Mouse (Mus musculus) heart, embryonic 11.5 days (tissue): ENCODE measurements at regions not wholly inside any gene's neighbourhood (a gene's known extent, or its start where the extent isn't known, plus 50 kb on each side); places are given as distances from the start of the nearest gene placed in this dataset.

ENCODE experiments used
- ATAC-seq: fragments of 200-750 bp; cut with Nextera tagmentation; replicated peaks from 2 replicates; pipeline ENCODE4 v1.8.0; 2017; ENCODE audit warnings: moderate library complexity; ENCODE audit not compliant: insufficient number of reproducible peaks, low FRiP score, low TSS enrichment
- H3K27ac ChIP-seq: fragments of 300-500 bp; sonication (generic); 2 replicates; pipeline ENCODE4 v1.5.1; 2014; ENCODE audit warnings: mild to moderate bottlenecking, low read depth, low read length
- H3K27me3 ChIP-seq: fragments of 300-500 bp; sonication (generic); 2 replicates; pipeline ENCODE4 v1.6.1; 2014; ENCODE audit warnings: mild to moderate bottlenecking, low read length, mixed read lengths; ENCODE audit not compliant: control insufficient read depth, insufficient read depth
- H3K36me3 ChIP-seq: fragments of 300-500 bp; sonication (generic); 2 replicates; pipeline ENCODE4 v1.6.1; 2014; ENCODE audit warnings: mild to moderate bottlenecking, low read length, moderate library complexity, mixed read lengths; ENCODE audit not compliant: control insufficient read depth, insufficient read depth
- H3K4me1 ChIP-seq: fragments of 300-500 bp; sonication (generic); 2 replicates; pipeline ENCODE4 v1.6.1; 2014; ENCODE audit warnings: low read length; ENCODE audit not compliant: control insufficient read depth, insufficient read depth
- H3K4me2 ChIP-seq: fragments of 300-500 bp; sonication (generic); 2 replicates; pipeline ENCODE4 v1.6.1; 2014; ENCODE audit warnings: mild to moderate bottlenecking, moderate library complexity
- H3K4me3 ChIP-seq: fragments of 300-500 bp; sonication (generic); 2 replicates; pipeline ENCODE4 v1.5.1; 2014; ENCODE audit warnings: low read depth, low read length
- H3K9ac ChIP-seq: fragments of 300-500 bp; sonication (generic); 2 replicates; pipeline ENCODE4 v1.6.1; 2014; ENCODE audit warnings: mild to moderate bottlenecking, low read depth, low read length, moderate library complexity
- H3K9me3 ChIP-seq: fragments of 300-500 bp; sonication (generic); replicated peaks from 2 replicates; pipeline ENCODE4 v1.6.1; 2016; ENCODE audit warnings: low read length; ENCODE audit not compliant: control insufficient read depth
- WGBS: fragments of 180-500 bp; shearing (Covaris S2); extraction: QIAGEN DNeasy Blood & Tissue Kit; methylation state at CpG from one replicate; pipeline ENCODE4 v1.1.7; 2014; ENCODE audit not compliant: insufficient replicate concordance; 5-methylcytosine and 5-hydroxymethylcytosine counted together

GRCm38 (mm10) chr9:118404867-118405266 is 73.1 kb upstream of the Eomes start:
- Histone ChIP-seq H3K9me3 (no peaks in the 10 kb centered on the region; the same call in 1 of the 2 replicates), H3K9ac (no peak overlapping the region), H3K4me3 (no peak overlapping the region), H3K4me2 (no peak overlapping the region), H3K27ac (no peak overlapping the region), H3K4me1 (no peaks in the 10 kb centered on the region), H3K36me3 (no peaks in the 10 kb centered on the region), H3K27me3 (no peaks in the 10 kb centered on the region)
- ATAC-seq = no peak
- WGBS = 71% methylated on average over 6 of the region's 6 CpGs

- Histone ChIP-seq H3K27ac (no peak overlapping the region), H3K9ac (no peak overlapping the region), H3K36me3 (no peaks in the 10 kb centered on the region), H3K9me3 (no peaks in the 10 kb centered on the region; the same call in 1 of the 2 replicates), H3K4me1 (no peaks in the 10 kb centered on the region), H3K4me3 (no peak overlapping the region), H3K27me3 (no peaks in the 10 kb centered on the region), H3K4me2 (no peak overlapping the region)
- no peak for ATAC-seq
- 66% methylated on average over 9 of the region's 9 CpGs for WGBS
These were observed 72.0 kb upstream of the Eomes start for GRCm38 (mm10) chr9:118405926-118406518.

GRCm38 (mm10) chr9:118416032-118416431 is 62.0 kb upstream of the Eomes start:
- Histone ChIP-seq H3K27me3 (no peaks in the 10 kb centered on the region), H3K4me3 (no peak overlapping the region), H3K9ac (no peak overlapping the region), H3K4me1 (no peaks in the 10 kb centered on the region), H3K4me2 (no peak overlapping the region), H3K27ac (no peak overlapping the region), H3K9me3 (no peaks in the 10 kb centered on the region), H3K36me3 (no peaks in the 10 kb centered on the region)
- 32% methylated on average over 4 of the region's 4 CpGs for WGBS
- no peak for ATAC-seq

GRCm38 (mm10) chr9:118416475-118416874 is 61.5 kb upstream of the Eomes start:
- H3K9me3 ChIP-seq = no peaks in the 10 kb centered on the region
- no peak for ATAC-seq
- 72% methylated on average over 6 of the region's 6 CpGs for WGBS
- H3K27me3 ChIP-seq = no peaks in the 10 kb centered on the region
- no peak overlapping the region for H3K27ac ChIP-seq
- H3K9ac ChIP-seq = no peak overlapping the region
- no peaks in the 10 kb centered on the region for H3K36me3 ChIP-seq
- no peak overlapping the region for H3K4me2 ChIP-seq
- H3K4me1 ChIP-seq = no peaks in the 10 kb centered on the region
- H3K4me3 ChIP-seq = no peak overlapping the region

GRCm38 (mm10) chr9:118424344-118424743 is 53.7 kb upstream of the Eomes start:
- no peak for ATAC-seq
- WGBS = 81% methylated on average over 6 of the region's 6 CpGs
- H3K4me2 ChIP-seq = no peak overlapping the region

More at GRCm38 (mm10) chr9:118424344-118424743, 53.7 kb upstream of the Eomes start:
- Histone ChIP-seq H3K27me3 (no peaks in the 10 kb centered on the region; the same call in 1 of the 2 replicates), H3K9ac (no peak overlapping the region), H3K4me1 (no peaks in the 10 kb centered on the region), H3K9me3 (no peaks in the 10 kb centered on the region), H3K27ac (no peak overlapping the region), H3K4me3 (no peak overlapping the region), H3K36me3 (no peaks in the 10 kb centered on the region)
